Mouse (Mus musculus) bone marrow macrophage, adult 2 months (primary cell): ENCODE data around the gene Msantd3. TPM values are rescaled to one million over a fixed set of nuclear protein-coding genes. Genes with fewer than 3 reads are reported as not detected.

Source experiments
- H3K27ac ChIP-seq: 2 replicates; pipeline ENCODE4 v1.5.1; 2012; ENCODE audit warnings: low read depth, low read length; ENCODE audit not compliant: insufficient read depth
- H3K4me1 ChIP-seq: 2 replicates; pipeline ENCODE4 v1.6.1; 2012; ENCODE audit warnings: low read length; ENCODE audit not compliant: control insufficient read depth, insufficient read depth
- H3K4me3 ChIP-seq: 2 replicates; pipeline ENCODE4 v1.5.1; 2012; ENCODE audit warnings: mild to moderate bottlenecking, low read length, moderate library complexity; ENCODE audit not compliant: insufficient read depth
- CTCF ChIP-seq: IDR thresholded peaks from 2 replicates; pipeline ENCODE4 v1.5.1; 2012; ENCODE audit warnings: low read depth, mild to moderate bottlenecking, low read length, moderate library complexity
- POLR2A ChIP-seq: IDR thresholded peaks from 2 replicates; pipeline ENCODE4 v1.6.1; 2012; ENCODE audit warnings: mild to moderate bottlenecking, low read depth, low read length, borderline replicate concordance
- polyA plus RNA-seq: library from polyadenylated mRNA; stranded (reverse); fragments of >200 nt; gene quantifications from 2 replicates; pipeline ENCODE4 v1.2.4, GENCODE M21; 2012; ENCODE audit not compliant: missing spikeins, insufficient read depth, insufficient read length

Msantd3 gene
- polyA plus RNA-seq, 1 experiment = 0.67 TPM

DNA sequence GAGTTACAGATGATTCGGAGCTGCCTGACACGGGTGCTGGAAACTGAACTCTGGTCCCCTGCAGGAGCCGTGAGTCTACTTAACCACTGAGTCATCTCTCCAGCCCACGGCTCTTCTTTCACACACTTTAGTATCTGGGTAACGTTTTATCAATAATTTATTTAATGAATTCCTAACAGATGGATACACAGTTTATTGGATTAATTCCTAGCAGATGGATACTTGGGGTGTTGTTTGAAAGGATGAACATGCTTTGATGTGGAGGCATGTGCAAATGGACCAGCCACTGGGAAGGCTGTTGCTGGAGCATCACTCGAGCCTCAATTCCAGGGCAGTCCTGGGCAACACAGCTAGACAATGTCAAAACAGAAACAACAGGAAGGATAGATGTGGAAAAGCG lies 56.4 kb downstream of the Msantd3 start:
- TF ChIP-seq CTCF = no peak
- no peak for TF ChIP-seq POLR2A
- H3K4me1 ChIP-seq = peaks cover 10% of the 10 kb centered on the region
- H3K27ac ChIP-seq = no peak overlapping the region
- no peak overlapping the region for H3K4me3 ChIP-seq

DNA sequence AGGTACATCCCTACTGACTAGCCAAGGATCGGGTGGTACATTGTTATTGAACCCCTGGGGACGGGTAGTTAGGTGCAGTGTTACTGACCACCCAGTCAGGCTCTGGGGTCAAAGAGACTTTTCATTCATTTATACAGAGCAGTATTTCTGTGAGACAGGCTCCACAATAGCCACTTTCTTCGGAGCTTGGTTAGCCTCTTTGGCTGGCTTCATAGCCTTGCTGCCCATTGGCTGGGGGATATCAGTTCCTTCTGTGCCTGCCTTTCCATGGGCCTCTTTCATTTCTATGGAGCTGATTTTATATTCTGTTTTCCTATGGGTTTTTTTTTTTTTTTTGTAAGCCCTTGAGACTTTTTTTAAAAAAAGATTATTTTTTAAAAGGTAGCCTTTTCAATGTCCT lies 65.9 kb downstream of the Msantd3 start:
- no peak overlapping the region for H3K27ac ChIP-seq
- H3K4me3 ChIP-seq = no peak overlapping the region
- TF ChIP-seq POLR2A = no peak
- no peak for TF ChIP-seq CTCF
- no peaks in the 10 kb centered on the region for H3K4me1 ChIP-seq

DNA sequence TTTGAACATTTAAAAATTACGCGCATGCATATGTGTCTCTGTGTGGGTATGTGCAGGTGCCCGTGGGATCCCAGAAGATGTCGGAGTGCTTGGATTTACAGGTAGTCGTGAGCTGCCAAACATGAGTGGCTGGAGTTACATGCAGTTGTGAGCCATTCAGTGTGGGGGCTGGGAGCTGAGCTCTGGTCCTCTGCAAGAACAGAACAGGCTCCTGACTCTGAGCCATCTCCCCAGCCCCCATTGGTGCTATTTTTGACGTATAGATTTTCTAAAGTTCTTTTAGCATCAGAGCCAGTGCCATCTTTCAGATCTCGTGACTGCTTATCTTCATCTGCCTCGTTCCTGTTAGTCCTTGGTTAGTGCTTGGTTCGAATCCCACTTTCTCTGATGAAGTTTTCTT lies 69.8 kb downstream of the Msantd3 start:
- no peak for TF ChIP-seq CTCF
- no peak for TF ChIP-seq POLR2A
- Histone ChIP-seq H3K4me1 (no peaks in the 10 kb centered on the region), H3K27ac (no peak overlapping the region), H3K4me3 (no peak overlapping the region)

DNA sequence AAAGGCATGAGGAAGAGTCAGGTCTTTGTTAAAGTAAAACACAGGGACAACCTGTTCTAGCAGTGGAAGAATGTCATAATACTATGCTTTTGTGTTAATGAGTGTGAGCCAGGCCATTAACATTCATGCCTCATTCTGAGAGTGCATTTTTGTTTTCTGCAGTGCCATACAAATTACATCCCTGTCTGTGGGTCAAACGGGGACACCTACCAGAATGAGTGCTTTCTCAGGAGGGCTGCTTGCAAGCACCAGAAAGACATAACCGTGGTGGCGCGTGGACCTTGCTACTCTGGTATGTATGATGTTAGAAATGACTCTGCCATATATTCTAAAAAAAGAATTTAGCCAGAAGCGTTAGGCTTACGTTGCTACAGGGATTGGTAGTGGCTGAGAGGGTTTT lies 70.5 kb downstream of the Msantd3 start:
- TF ChIP-seq CTCF (no peak), POLR2A (no peak)
- no peak overlapping the region for H3K4me3 ChIP-seq

More for the DNA sequence above, 70.5 kb downstream of the Msantd3 start:
- no peak overlapping the region for H3K27ac ChIP-seq
- H3K4me1 ChIP-seq = no peaks in the 10 kb centered on the region

Other genes with a start within 250 kb of the Msantd3 start
- gene Tex10, start 66.5 kb upstream of the Msantd3 start, polyA plus RNA-seq = 17.2 and 21.3 TPM in 2 replicates
- 0.47 TPM in 1 of 2 replicates, not detected in the other for gene Tmeff1, start 45.2 kb downstream of the Msantd3 start, polyA plus RNA-seq
- not detected in 2 replicates for gene Cavin4, start 123.6 kb downstream of the Msantd3 start, polyA plus RNA-seq